Mouse (Mus musculus): Measurements from ENCODE around the gene Mrgpra9.
"Not testable (repeated sequence)": the region's sequence is repeated elsewhere in the genome, so short reads cannot be mapped to it uniquely, and the experiment has no call there.

The Mrgpra9 gene

GRCm38 (mm10) chr7:47252770-47253169, at the start of gene Mrgpra9:
Gene Mrgpra9 (minus strand): TSS chr7:47252848.
- no peak for DNase-seq (ENCODE audit: low read depth, low spot score)

DNA sequence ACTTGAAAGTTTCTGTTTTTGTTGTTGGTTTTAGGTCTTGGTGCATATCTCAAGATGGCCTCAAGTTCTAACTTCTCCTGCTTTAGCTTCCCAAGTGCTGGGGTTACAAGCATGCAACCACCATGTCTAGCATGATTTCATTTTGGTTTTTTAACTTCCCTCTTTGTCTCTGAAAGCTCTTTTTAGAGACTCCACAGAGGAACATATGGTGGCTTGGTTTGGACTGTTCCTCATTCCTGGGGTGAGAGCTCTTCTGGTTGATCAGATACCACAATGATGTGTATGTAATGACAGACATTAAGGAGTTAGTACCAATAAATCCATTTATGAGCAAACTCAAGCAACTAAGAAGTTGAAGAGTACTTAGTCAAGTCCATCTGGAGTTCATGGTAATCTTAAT, 47.0 kb upstream of the Mrgpra9 start:
- not testable (repeated sequence) for DNase-seq (ENCODE audit: low read depth, low spot score)

GRCm38 (mm10) chr7:47271547-47271946, 18.9 kb upstream of the Mrgpra9 start:
- DNase-seq (ENCODE audit: low read depth, low spot score), result not testable (repeated sequence)

- DNase-seq (ENCODE audit: low read depth, low spot score), result no peak
These were observed 8.0 kb downstream of the Mrgpra9 start for GRCm38 (mm10) chr7:47244658-47245057.

DNA sequence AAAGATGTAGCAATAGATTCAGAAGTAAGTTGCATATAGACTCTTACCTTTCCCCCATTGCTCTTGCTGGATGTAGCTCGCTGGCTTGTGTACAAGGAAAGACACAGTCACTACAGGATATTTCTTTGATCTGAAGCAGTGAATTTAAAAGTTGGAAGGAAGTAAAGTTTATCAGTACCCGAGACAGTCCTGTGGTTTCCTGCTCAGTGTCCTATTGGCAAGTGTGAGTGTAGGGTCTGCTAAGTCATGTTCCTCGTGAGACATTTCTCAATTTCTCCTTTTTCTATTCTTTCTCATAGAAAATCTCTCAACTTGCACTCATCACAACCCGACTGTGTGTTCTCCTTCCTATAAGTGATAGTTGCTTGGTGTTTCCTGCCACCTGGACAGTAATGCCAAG, 47.8 kb downstream of the Mrgpra9 start, which contains the start of gene Mrgpra6:
Mrgpra6 (minus strand) TSS at position 91 of the 400 bp plus-strand sequence.
- no peak for DNase-seq (ENCODE audit: low read depth, low spot score)

DNA sequence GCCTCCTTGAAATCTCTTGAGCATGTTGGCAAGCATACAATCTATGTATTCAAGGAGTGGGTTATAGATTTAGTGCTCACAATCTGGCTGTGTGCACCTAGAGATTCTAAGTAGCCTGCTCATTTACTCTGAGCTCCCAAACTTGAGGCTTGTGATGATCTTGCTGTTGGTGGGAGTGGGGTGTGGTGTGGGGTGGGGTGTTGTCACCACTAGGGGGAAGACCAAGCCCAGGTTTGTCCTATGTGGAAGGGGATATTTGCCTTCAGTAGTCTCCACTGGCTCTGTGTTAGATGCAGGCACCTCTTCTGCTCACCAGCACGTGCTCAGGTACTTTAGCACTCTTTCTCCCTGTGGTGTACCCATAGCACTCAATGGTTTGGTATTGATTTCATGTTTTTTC, 57.4 kb downstream of the Mrgpra9 start:
- no peak for DNase-seq (ENCODE audit: low read depth, low spot score)
